In genomic region chr5:29293194-29293593, GRCm38 (mm10) we compare ENCODE assay signal across 9 mouse cellular contexts.
DNase-seq lines count a peak whose midpoint lies in the region; TF ChIP-seq lines count a peak whose summit lies in the region.
"Had no signal": no experiment of that assay in that cellular context is flagged by ENCODE, and none has a peak within 500 bp of the region (broad histone marks: within the 10 kb centered on the region; RNA-seq: fewer than 3 reads in every experiment).

No protein-coding gene starts in this region.

- peak; percentile 45 for DNase-seq in gastrocnemius, adult 18-20 months (ENCODE audit: low spot score)
- no peak for DNase-seq in gastrocnemius, postnatal 25 days
- DNase-seq in c-Kit-positive CD71-positive TER-119-negative erythroid progenitor cells, embryonic 14.5 days (ENCODE audit: low read depth): peak; percentile 41
- DNase-seq in forelimb bud, embryonic 11.5 days (ENCODE audit: low read depth, low spot score): peak; percentile 57
- peak; percentile 61 for DNase-seq in layer of hippocampus, adult 11-12 months (ENCODE audit: low spot score)
- DNase-seq in lung, postnatal 36 days: peak; percentile 77
- DNase-seq in spleen, postnatal 36 days (ENCODE audit: low spot score in 2 of 2): peak; percentile 9 to 17

- no peaks in the 10 kb centered on the region for H3K27me3 ChIP-seq in E14TG2a.4 (ENCODE audit: insufficient read depth, low read length)
- H3K27me3 ChIP-seq: limb, embryonic 12.5 days had no signal

- H3K9me3 ChIP-seq in E14TG2a.4 (ENCODE audit: low read length): no peaks in the 10 kb centered on the region
- H3K9me3 ChIP-seq: limb, embryonic 12.5 days had no signal

- no peaks in the 10 kb centered on the region for H3K4me1 ChIP-seq in E14TG2a.4 (replicated peaks; ENCODE audit: low read depth, low read length)
- H3K4me1 ChIP-seq: limb, embryonic 12.5 days had no signal

- H3K4me3 ChIP-seq in E14TG2a.4 (replicated peaks; ENCODE audit: low read length): no peak overlapping the region
- H3K4me3 ChIP-seq: limb, embryonic 12.5 days had no signal

- H3K36me3 ChIP-seq in E14TG2a.4 (ENCODE audit: insufficient read depth, low read length): peaks cover 21% of the 10 kb centered on the region
- H3K36me3 ChIP-seq: limb, embryonic 12.5 days had no signal

- TF ChIP-seq CTCF in E14TG2a.4 (conservative IDR thresholded peaks at IDR 0.05; ENCODE audit: low read length): peak; percentile 100
